In the genomic region with DNA sequence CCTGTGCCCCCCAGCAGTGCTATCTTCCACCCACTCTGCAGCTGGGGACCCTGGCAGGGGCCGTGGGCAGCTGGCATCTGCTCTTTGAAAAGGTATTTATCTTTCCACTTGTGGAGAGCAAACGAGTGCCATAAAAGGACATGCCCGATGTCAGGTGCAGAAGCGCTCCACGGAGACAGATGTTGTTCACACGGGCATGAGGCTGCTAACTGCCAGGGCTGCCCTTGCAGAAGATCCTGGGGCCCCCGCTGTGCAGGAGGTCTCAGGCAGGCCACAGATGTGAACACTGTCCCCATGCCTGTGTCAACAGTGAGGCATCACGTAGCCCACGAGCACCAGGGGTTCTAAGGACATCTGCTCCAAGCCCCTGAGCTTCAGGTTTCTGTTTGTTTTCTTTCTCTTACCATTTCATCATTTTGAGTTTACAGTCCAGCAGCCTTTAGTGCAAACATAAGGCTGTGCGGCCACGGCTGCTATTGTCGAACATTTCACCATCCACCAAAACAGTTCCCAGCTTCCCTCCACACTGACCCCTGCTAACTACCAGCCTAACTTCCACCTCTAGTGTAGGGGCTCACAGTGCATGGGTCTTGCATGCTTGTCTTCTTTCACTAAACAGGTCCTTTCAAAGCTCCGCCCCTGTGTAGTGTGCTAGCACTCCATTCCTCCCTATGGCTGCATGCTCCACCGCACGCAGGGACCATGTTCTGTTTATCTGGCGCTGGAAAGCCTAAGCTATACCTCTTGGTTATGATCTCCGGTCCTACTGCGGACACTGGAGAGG, we compare ENCODE assay signal across 9 mouse cellular contexts. TPM values are rescaled to one million over a fixed set of nuclear protein-coding genes. Genes with fewer than 3 reads are reported as not detected.
DNase-seq lines count a peak whose midpoint lies in the region; ATAC-seq and TF ChIP-seq lines count a peak whose summit lies in the region.
"Had no signal": no experiment of that assay in that cellular context is flagged by ENCODE, and none has a peak within 500 bp of the region (broad histone marks: within the 10 kb centered on the region; RNA-seq: fewer than 3 reads in every experiment).

No protein-coding gene starts in this region.

- H3K27me3 ChIP-seq in forebrain, embryonic 13.5 days = no peaks in the 10 kb centered on the region
- H3K27me3 ChIP-seq in forebrain, embryonic 14.5 days (replicated peaks; ENCODE audit: control insufficient read depth, insufficient read depth, low read length) = no peaks in the 10 kb centered on the region
- H3K27me3 ChIP-seq in limb, embryonic 13.5 days = no peaks in the 10 kb centered on the region
- no peaks in the 10 kb centered on the region for H3K27me3 ChIP-seq in stomach, postnatal 0 days (ENCODE audit: control insufficient read depth, insufficient read depth, low read length)
- H3K27me3 ChIP-seq: embryonic facial prominence, embryonic 15.5 days had no signal

- no peak overlapping the region for H3K4me2 ChIP-seq in forebrain, embryonic 13.5 days
- no peak overlapping the region for H3K4me2 ChIP-seq in forebrain, embryonic 14.5 days (ENCODE audit: low read length)
- H3K4me2 ChIP-seq in limb, embryonic 13.5 days (replicated peaks) = no peak overlapping the region
- no peak overlapping the region for H3K4me2 ChIP-seq in stomach, postnatal 0 days (replicated peaks; ENCODE audit: low read depth)
- H3K4me2 ChIP-seq: embryonic facial prominence, embryonic 15.5 days had no signal

- no peaks in the 10 kb centered on the region for H3K36me3 ChIP-seq in forebrain, embryonic 13.5 days (ENCODE audit: poor library complexity, severe bottlenecking)
- H3K36me3 ChIP-seq in forebrain, embryonic 14.5 days (ENCODE audit: control insufficient read depth, insufficient read depth, low read length) = no peaks in the 10 kb centered on the region
- H3K36me3 ChIP-seq in limb, embryonic 13.5 days = no peaks in the 10 kb centered on the region
- no peaks in the 10 kb centered on the region for H3K36me3 ChIP-seq in stomach, postnatal 0 days (ENCODE audit: control insufficient read depth, insufficient read depth, low read length)
- H3K36me3 ChIP-seq: embryonic facial prominence, embryonic 15.5 days had no signal

- intact Hi-C loops in left cerebral cortex, adult 2 months (cut with DNase I) = no loop called here

- H3K4me1 ChIP-seq in forebrain, embryonic 13.5 days = peaks cover 19% of the 10 kb centered on the region
- no peaks in the 10 kb centered on the region for H3K4me1 ChIP-seq in forebrain, embryonic 14.5 days (ENCODE audit: control insufficient read depth, insufficient read depth, low read length)
- H3K4me1 ChIP-seq in limb, embryonic 13.5 days = peaks cover 22% of the 10 kb centered on the region
- H3K4me1 ChIP-seq in stomach, postnatal 0 days (replicated peaks; ENCODE audit: control insufficient read depth, insufficient read depth) = peaks cover 6% of the 10 kb centered on the region

- H3K4me3 ChIP-seq in forebrain, embryonic 13.5 days = no peak overlapping the region
- no peak overlapping the region for H3K4me3 ChIP-seq in forebrain, embryonic 14.5 days (ENCODE audit: low read depth, low read length)
- no peak overlapping the region for H3K4me3 ChIP-seq in left cerebral cortex, adult 2 months
- H3K4me3 ChIP-seq in limb, embryonic 13.5 days = no peak overlapping the region
- no peak overlapping the region for H3K4me3 ChIP-seq in stomach, postnatal 0 days (ENCODE audit: low read depth, low read length)
- H3K4me3 ChIP-seq: embryonic facial prominence, embryonic 15.5 days had no signal

- H3K27ac ChIP-seq in forebrain, embryonic 13.5 days = 0 out of 2 replicates have a peak overlapping the region, but pooled peaks have one; percentile 16
- H3K27ac ChIP-seq in forebrain, embryonic 14.5 days (ENCODE audit: low read depth, low read length) = no peak overlapping the region
- H3K27ac ChIP-seq in left cerebral cortex, adult 2 months = peak overlapping the region; percentile 82
- no peak overlapping the region for H3K27ac ChIP-seq in limb, embryonic 13.5 days
- H3K27ac ChIP-seq in stomach, postnatal 0 days (replicated peaks) = 0 out of 2 replicates have a peak overlapping the region, but pooled peaks have one; percentile 35
- H3K27ac ChIP-seq: embryonic facial prominence, embryonic 15.5 days had no signal

- H3K9me3 ChIP-seq in forebrain, embryonic 13.5 days (replicated peaks) = no peaks in the 10 kb centered on the region
- H3K9me3 ChIP-seq in forebrain, embryonic 14.5 days (replicated peaks; ENCODE audit: control insufficient read depth, low read length) = no peaks in the 10 kb centered on the region
- H3K9me3 ChIP-seq in limb, embryonic 13.5 days = no peaks in the 10 kb centered on the region
- no peaks in the 10 kb centered on the region for H3K9me3 ChIP-seq in stomach, postnatal 0 days (ENCODE audit: control insufficient read depth, low read length)
- H3K9me3 ChIP-seq: embryonic facial prominence, embryonic 15.5 days had no signal

- no peak overlapping the region for H3K9ac ChIP-seq in forebrain, embryonic 13.5 days
- no peak overlapping the region for H3K9ac ChIP-seq in forebrain, embryonic 14.5 days (ENCODE audit: low read length)
- peak overlapping the region; percentile 20; the same call in 1 of the 2 replicates for H3K9ac ChIP-seq in limb, embryonic 13.5 days
- H3K9ac ChIP-seq in stomach, postnatal 0 days (ENCODE audit: low read length) = no peak overlapping the region
- H3K9ac ChIP-seq: embryonic facial prominence, embryonic 15.5 days had no signal

- no peak for TF ChIP-seq EP300 in stomach, postnatal 0 days (optimal IDR thresholded peaks at IDR 0.05)

- no peak for TF ChIP-seq CTCF in left cerebral cortex, adult 2 months (IDR thresholded peaks at IDR 0.05)
- no peak for TF ChIP-seq CTCF in stomach, postnatal 0 days (IDR thresholded peaks at IDR 0.05; ENCODE audit: low read depth)

- ATAC-seq in forebrain, embryonic 13.5 days = no peak
- ATAC-seq in forebrain, embryonic 14.5 days = no peak
- no peak for ATAC-seq in limb, embryonic 13.5 days (ENCODE audit: low FRiP score, low read depth)
- ATAC-seq in stomach, postnatal 0 days (ENCODE audit: low FRiP score, low TSS enrichment) = no peak

- WGBS in forebrain, embryonic 13.5 days = 79% methylated on average over 18 of the region's 18 CpGs
- WGBS in forebrain, embryonic 14.5 days = 75% methylated on average over 18 of the region's 18 CpGs
- WGBS in limb, embryonic 13.5 days = 58% methylated on average over 18 of the region's 18 CpGs
- 40% methylated on average over 18 of the region's 18 CpGs for WGBS in stomach, postnatal 0 days

- no peak for DNase-seq in forebrain, embryonic 14.5 days (ENCODE audit: low spot score)
- no peak for DNase-seq in left cerebral cortex, adult 2 months (ENCODE audit: extremely low spot score in 1 of 2, low spot score in 2 of 2)
- DNase-seq in left cerebral cortex, adult 11 months (ENCODE audit: low spot score) = no peak
- no peak for DNase-seq in stomach, postnatal 0 days (ENCODE audit: low spot score)
- no peak for DNase-seq in lung, postnatal 10 days
- no peak for DNase-seq in layer of hippocampus, adult 11-12 months (ENCODE audit: low spot score)

RNA-seq across cellular contexts. Expression of a gene that starts 17.0 kb away (rescaled TPM):
- 5.4 and 6.5 TPM in 2 replicates for polyA plus RNA-seq in forebrain, embryonic 13.5 days (2015; fragmentation: Nextera tagmentation; extraction: Ambion mirVana)
- polyA plus RNA-seq in forebrain, embryonic 14.5 days (2014; fragmentation: Nextera tagmentation; extraction: Ambion mirVana) = 8.5 and 12.2 TPM in 2 replicates
- total RNA-seq in left cerebral cortex, adult 2 months (2021) = 100 to 1,000 TPM; 317 to 336 TPM
- 3.5 and 4.2 TPM in 2 replicates for polyA plus RNA-seq in limb, embryonic 13.5 days (2015; fragmentation: Nextera tagmentation; extraction: Ambion mirVana)
- 1.8 and 2.3 TPM in 2 replicates for polyA plus RNA-seq in stomach, postnatal 0 days (2015; fragmentation: Nextera tagmentation; extraction: Ambion mirVana)

Comparison
In these comparisons a context has a peak if more than half of its experiments do, and no peak if none do; other contexts are left out.
1. H3K27ac ChIP-seq: peak in forebrain, embryonic 13.5 days (single experiment), left cerebral cortex, adult 2 months (single experiment) and stomach, postnatal 0 days (single experiment); none in forebrain, embryonic 14.5 days (single experiment) and limb, embryonic 13.5 days (single experiment).